Mouse (Mus musculus) bone marrow macrophage, adult 2 months (primary cell): ENCODE data around the gene Prm2. TPM values are rescaled to one million over a fixed set of nuclear protein-coding genes. Genes with fewer than 3 reads are reported as not detected.

ENCODE experiments used
- H3K27ac ChIP-seq: 2 replicates; pipeline ENCODE4 v1.5.1; 2012; ENCODE audit warnings: low read depth, low read length; ENCODE audit not compliant: insufficient read depth
- H3K4me1 ChIP-seq: 2 replicates; pipeline ENCODE4 v1.6.1; 2012; ENCODE audit warnings: low read length; ENCODE audit not compliant: control insufficient read depth, insufficient read depth
- H3K4me3 ChIP-seq: 2 replicates; pipeline ENCODE4 v1.5.1; 2012; ENCODE audit warnings: mild to moderate bottlenecking, low read length, moderate library complexity; ENCODE audit not compliant: insufficient read depth
- CTCF ChIP-seq: IDR thresholded peaks from 2 replicates; pipeline ENCODE4 v1.5.1; 2012; ENCODE audit warnings: low read depth, mild to moderate bottlenecking, low read length, moderate library complexity
- POLR2A ChIP-seq: IDR thresholded peaks from 2 replicates; pipeline ENCODE4 v1.6.1; 2012; ENCODE audit warnings: mild to moderate bottlenecking, low read depth, low read length, borderline replicate concordance
- polyA plus RNA-seq: library from polyadenylated mRNA; stranded (reverse); fragments of >200 nt; gene quantifications from 2 replicates; pipeline ENCODE4 v1.2.4, GENCODE M21; 2012; ENCODE audit not compliant: missing spikeins, insufficient read depth, insufficient read length

The Prm2 gene
- not detected in 2 replicates for polyA plus RNA-seq

DNA sequence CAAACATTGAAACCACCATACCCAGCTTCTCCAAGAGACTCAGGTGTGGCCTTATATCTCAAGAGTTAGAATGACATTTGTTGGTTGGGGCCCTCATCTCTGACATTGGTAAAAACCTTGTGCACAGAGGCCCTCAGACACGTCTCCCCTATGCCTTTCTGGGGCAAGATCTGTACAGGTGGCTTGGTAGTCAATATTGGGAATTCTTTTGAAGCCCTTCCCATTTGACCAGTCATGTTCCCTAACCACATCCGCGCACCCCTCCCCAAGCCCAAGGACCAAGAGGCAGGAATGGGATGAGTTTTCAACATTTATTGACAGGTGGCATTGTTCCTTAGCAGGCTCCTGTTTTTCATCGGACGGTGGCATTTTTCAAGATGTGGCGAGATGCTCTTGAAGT is at the start of gene Prm2:
Prm2 (minus strand) TSS at position 101 of the 400 bp plus-strand sequence.
- no peaks in the 10 kb centered on the region for H3K4me1 ChIP-seq
- TF ChIP-seq CTCF = no peak
- TF ChIP-seq POLR2A = no peak
- no peak within 1 kb of the TSS for H3K27ac ChIP-seq
- H3K4me3 ChIP-seq = no peak within 1 kb of the TSS

DNA sequence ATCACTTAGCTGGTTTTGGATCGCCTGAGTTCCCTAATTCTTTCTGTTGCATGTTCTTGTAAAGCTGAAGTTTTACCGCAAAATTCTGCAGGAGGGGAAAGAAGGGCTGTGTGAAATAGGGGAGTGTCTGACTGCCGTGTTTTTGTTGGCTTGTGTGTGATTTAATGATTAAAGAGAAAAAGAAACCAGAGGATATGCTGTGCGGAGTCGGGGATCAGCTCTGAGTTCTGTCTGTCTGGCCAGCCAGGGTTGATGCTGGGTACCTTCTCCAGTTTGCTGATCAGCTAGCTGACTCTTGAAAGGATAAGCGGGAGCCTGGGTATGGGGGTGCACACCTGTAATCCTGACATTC is 48.4 kb upstream of the Prm2 start:
- no peak overlapping the region for H3K27ac ChIP-seq
- peak overlapping the region; percentile 17; the same call in 1 of the 2 replicates for H3K4me3 ChIP-seq
- peaks cover 10% of the 10 kb centered on the region for H3K4me1 ChIP-seq
- TF ChIP-seq CTCF (no peak), POLR2A (no peak)

DNA sequence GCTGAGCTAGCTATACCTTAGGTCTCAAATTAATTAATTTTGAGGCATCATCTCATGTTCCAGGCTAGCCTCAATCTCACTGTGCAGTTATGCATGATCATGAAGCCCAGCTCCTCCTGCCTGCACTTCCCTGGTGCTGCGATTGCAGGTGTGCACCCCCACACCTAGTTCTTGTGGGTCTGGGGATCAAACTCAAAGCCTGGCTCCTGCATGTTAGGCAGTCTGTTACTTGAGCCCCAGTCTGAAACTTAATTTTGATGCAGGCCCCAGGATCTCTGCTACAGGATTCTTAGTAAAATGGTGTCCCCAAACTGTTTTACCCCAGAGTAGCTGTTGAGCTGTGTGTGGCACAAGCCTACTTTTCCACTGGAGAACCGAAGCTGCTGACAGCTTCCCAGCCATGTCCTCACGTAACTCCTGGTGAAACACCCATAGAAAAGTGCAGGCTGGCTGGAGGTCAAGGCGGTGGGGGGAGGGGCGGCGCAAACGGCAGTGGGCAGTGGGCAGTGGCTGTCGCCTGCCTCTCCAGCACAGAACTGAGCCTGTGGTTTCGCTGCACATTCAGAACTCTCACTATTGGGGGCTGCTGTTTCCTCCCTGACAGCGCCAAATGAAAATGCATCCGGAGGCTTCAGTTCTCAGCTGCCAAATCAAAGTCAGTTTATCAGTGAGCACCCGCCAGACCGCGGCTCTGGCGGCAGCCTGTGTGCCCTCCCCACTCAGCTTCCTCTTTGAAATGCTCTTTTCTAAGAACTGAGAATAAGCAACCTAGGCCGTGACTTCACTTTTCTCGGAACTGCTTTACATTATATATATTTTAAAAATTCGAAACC is 47.8 kb upstream of the Prm2 start:
- TF ChIP-seq CTCF = no peak
- TF ChIP-seq POLR2A = no peak
- no peak overlapping the region for H3K27ac ChIP-seq
- H3K4me3 ChIP-seq = peak overlapping the region; percentile 16
- H3K4me1 ChIP-seq = peaks cover 12% of the 10 kb centered on the region

DNA sequence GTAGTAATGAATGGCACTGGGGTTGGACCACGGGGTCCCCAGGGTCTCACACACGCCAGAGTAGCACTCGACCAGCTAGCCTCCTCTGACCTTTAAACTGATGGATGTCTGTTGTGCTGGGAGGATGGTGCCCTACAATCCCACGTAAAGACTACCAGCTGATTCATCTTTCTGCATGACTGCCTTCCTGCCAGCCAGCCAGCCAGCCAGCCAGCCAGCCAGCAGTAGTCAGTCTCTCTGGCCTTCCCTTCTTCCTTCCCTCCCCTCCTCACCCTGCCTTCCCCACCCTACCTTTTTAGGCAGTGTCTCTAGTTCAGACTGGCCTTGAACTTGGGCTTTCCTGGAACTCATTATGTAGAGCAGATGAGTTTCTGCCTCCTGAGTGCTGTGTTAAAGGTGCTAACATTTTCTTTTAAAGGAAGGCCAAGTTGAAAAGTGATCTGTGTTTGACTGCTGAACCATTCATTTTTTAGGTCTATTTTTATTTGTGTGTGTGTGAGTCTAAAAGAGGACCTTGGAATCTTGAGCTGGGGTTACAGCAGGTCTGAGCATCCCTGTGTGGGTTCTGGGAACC is 46.4 kb upstream of the Prm2 start:
- TF ChIP-seq CTCF (no peak), POLR2A (no peak)
- H3K4me1 ChIP-seq = peaks cover 22% of the 10 kb centered on the region
- no peak overlapping the region for H3K4me3 ChIP-seq
- H3K27ac ChIP-seq = no peak overlapping the region

DNA sequence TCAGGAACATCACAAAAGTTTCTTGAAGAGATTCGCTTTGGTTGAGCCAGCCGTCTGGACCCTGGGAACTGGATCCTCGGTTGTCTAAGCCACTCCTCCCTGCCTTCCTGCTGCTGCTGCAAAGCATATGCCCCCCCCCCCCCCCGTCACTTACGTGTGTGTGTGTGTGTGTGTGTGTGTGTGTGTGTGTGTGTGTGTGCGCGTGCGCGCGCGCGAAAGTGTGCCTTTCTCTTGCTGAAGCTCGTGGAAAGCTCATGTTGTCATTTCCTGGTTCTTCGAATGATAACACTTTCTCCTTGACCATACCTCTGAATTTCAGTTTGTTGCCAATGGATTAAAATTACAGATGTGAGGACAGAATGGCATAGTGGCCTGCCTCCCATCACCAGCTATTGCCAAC is 44.1 kb upstream of the Prm2 start:
- Histone ChIP-seq H3K4me3 (no peak overlapping the region), H3K27ac (no peak overlapping the region), H3K4me1 (peaks cover 23% of the 10 kb centered on the region)
- no peak for TF ChIP-seq POLR2A
- TF ChIP-seq CTCF = no peak

DNA sequence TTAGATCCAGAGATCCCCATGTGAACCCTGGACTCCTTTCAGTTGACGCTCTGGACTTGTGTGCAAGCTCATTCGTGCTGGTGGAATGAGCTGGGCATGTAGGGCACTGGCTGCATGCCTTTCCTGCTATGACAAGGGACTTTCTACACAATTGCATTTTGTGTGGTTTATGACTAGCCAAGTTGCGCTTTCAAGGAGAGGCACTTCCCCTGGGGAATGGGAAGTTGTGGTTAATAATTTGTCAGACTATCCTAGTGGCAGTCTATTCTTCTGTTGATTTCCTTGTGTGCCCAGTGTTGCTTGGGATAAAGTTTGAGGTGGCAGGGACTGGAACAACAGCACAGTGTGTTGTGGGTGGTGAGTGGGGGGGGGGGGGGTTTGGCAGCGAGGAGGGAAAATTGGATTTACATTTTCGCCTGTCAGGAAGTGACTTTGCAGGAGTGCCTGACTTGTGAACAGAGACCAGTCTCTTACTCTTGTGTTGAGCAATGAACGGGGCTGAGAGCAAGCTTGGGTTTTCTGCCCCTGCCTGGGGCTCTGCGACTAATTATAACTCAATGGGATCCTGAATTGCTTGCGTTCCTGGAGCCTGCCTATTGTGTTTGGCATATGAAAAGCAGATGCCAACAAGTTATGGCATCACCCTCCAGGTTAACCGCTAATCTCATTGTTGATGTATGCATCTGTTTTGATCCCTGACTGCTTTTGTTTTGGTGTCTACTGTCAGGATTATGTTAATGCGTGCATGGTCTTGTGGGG is 42.7 kb upstream of the Prm2 start:
- TF ChIP-seq CTCF (no peak), POLR2A (no peak)
- no peak overlapping the region for H3K4me3 ChIP-seq
- no peak overlapping the region for H3K27ac ChIP-seq
- peaks cover 20% of the 10 kb centered on the region for H3K4me1 ChIP-seq

DNA sequence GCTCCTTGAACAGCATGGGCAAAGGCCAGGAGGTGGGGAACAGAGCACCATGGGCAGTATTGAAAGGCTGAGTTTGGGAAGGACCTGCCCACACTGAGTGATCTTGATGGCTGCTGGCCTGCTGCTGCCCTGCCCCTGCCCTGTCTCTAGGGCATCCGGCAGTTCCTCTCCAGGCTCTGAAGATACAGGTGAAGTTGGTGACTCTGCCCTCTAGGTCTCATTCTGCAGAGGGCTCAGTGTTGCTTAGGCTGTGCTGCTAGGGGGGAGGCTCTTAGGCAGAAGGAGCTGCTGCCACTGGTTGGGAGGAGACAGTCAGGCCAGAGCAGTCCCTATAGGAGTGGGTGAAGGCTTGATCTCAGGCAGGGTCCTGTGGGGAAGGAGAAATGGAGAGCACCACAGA is 42.0 kb upstream of the Prm2 start:
- no peak overlapping the region for H3K27ac ChIP-seq
- H3K4me1 ChIP-seq = peaks cover 20% of the 10 kb centered on the region
- TF ChIP-seq POLR2A = no peak
- TF ChIP-seq CTCF = no peak; the same call in 1 of the 2 replicates
- H3K4me3 ChIP-seq = no peak overlapping the region

DNA sequence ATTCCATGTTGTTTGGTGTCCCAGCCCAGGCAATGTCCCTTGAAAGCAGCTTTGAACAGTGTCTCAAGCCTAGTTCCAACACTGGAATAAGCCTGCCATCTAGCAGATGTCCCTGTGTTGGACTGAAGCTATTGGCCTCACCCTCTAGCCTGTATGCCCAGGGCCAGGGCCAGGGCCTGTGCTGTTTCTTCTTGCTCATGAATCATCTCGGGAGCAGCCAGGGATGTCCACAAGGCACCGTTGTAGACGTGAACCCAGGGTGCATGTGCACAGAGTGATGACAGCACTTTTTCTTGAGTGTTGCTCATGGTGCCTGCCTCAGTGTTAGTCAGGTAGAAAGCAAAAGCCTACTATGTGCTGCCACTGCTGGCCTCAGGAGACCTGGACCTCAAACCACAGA is 41.3 kb upstream of the Prm2 start:
- TF ChIP-seq POLR2A (no peak), CTCF (no peak)
- Histone ChIP-seq H3K4me3 (no peak overlapping the region), H3K27ac (no peak overlapping the region), H3K4me1 (peaks cover 20% of the 10 kb centered on the region)

DNA sequence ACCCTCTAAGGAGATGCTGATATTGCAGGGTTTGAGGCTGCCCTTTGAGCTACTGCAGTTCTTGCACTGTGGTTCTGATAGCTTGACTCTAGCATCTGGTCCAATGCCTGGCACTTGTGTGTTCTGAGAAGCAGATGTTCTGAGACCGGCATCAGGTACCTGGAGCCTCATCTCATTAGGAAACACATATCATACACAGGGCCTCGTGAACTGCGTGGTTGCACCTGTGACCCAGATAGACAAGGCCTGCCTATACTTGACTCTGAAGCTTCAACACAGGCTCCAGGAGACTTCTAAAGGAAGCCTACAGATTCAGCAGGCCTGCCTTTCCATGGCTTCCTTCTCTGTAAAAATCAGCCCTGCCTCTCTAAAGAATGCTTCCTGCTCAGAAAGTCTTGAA is 40.5 kb upstream of the Prm2 start:
- TF ChIP-seq CTCF = no peak
- TF ChIP-seq POLR2A = no peak
- H3K4me3 ChIP-seq = no peak overlapping the region
- no peak overlapping the region for H3K27ac ChIP-seq
- peaks cover 20% of the 10 kb centered on the region for H3K4me1 ChIP-seq

DNA sequence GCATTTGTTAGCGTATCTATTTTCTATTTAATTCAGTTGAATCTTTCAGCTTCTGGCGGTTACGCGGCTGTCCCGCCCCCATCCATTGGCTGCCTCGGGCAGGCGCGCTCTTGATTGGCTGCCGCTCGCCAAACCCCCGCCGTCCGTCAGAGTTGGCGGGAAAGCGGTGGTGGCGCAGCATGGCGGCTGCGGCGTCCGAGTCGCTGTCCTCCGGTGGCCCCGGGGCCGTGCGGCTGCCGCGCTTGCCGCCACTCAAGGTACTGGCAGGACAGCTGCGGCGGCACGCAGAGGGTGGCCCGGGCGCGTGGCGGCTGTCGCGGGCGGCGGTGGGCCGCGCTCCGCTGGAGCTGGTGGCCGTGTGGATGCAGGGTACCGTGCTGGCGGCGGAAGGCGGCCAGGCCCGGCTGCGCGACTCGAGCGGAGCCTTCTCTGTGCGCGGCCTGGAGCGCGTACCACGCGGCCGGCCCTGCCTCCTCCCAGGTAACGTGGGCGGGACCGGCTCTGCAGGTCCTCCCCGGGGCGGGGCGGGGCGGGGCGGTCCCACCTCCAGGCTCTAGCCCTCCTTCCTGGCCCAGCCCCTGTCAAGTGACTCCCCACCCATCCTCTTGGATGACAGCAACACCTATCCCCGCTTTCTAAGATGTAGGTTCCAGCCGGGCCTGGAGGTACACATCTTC is 39.1 kb upstream of the Prm2 start, which contains the start of gene Rmi2:
Rmi2 (plus strand) TSS at position 149 of the 677 bp plus-strand sequence.
- no peak within 1 kb of the TSS for H3K27ac ChIP-seq

More for the DNA sequence above, 39.1 kb upstream of the Prm2 start, which contains the start of gene Rmi2:
- Histone ChIP-seq H3K4me3 (peak within 1 kb of the TSS; percentile 65), H3K4me1 (peaks cover 20% of the 10 kb centered on the region)
- TF ChIP-seq POLR2A = no peak
- no peak for TF ChIP-seq CTCF
